In genomic region chr6:146848281-146848680, GRCm38 (mm10) we compare ENCODE assay signal across 26 mouse cellular contexts. TPM values are rescaled to one million over a fixed set of nuclear protein-coding genes. Genes with fewer than 3 reads are reported as not detected.
"Had no signal": no experiment of that assay in that cellular context is flagged by ENCODE, and none has a peak within 500 bp of the region (broad histone marks: within the 10 kb centered on the region; RNA-seq: fewer than 3 reads in every experiment).

No protein-coding gene starts in this region.

- H3K27me3 ChIP-seq: lung, embryonic 15.5 days; midbrain, embryonic 13.5 days; midbrain, embryonic 15.5 days; neural tube, embryonic 12.5 days had no signal

- H3K36me3 ChIP-seq: lung, embryonic 15.5 days; midbrain, embryonic 13.5 days; midbrain, embryonic 15.5 days; neural tube, embryonic 12.5 days had no signal

- H3K4me1 ChIP-seq: midbrain, embryonic 15.5 days; neural tube, embryonic 12.5 days had no signal

- DNase-seq: liver, postnatal 0 days; lung, adult 2 months; lung, postnatal 14 days; lung, postnatal 36 days; retina, postnatal 1 day; right cerebral cortex, adult 18-20 months; spleen, adult 18-20 months; thymus, adult 18-20 months; thymus, postnatal 14 days; thymus, postnatal 36 days had no signal

- H3K9me3 ChIP-seq: lung, embryonic 15.5 days; megakaryocyte, embryonic 14.5 days; midbrain, embryonic 13.5 days; midbrain, embryonic 15.5 days; neural tube, embryonic 12.5 days had no signal

- H3K9ac ChIP-seq: liver, postnatal 0 days; lung, embryonic 15.5 days; midbrain, embryonic 13.5 days; midbrain, embryonic 15.5 days; neural tube, embryonic 12.5 days had no signal

- H3K27ac ChIP-seq: lung, embryonic 15.5 days; macrophage; midbrain, embryonic 13.5 days; midbrain, embryonic 15.5 days; neural tube, embryonic 12.5 days had no signal

- H3K4me3 ChIP-seq: lung, embryonic 15.5 days; megakaryocyte, embryonic 14.5 days; midbrain, embryonic 13.5 days; midbrain, embryonic 15.5 days; neural tube, embryonic 12.5 days had no signal

- H3K4me2 ChIP-seq: lung, embryonic 15.5 days; midbrain, embryonic 11.5 days; midbrain, embryonic 13.5 days; midbrain, embryonic 15.5 days; neural tube, embryonic 12.5 days had no signal

- ATAC-seq: liver, postnatal 0 days; lung, postnatal 0 days; midbrain, embryonic 13.5 days; midbrain, embryonic 15.5 days had no signal

RNA-seq across cellular contexts. Expression of gene Smco2, which starts 1.6 kb away (rescaled TPM):
- total RNA-seq: megakaryocyte progenitor cell, adult 5-6 weeks; midbrain, postnatal 0 days; monocyte, adult 5-6 weeks; neutrophil, adult 5-6 weeks had no signal
- polyA plus RNA-seq: liver, postnatal 0 days; lung, embryonic 15.5 days; lung, postnatal 0 days; macrophage; midbrain, embryonic 11.5 days; midbrain, embryonic 13.5 days; midbrain, embryonic 15.5 days; midbrain, postnatal 0 days; neural tube, embryonic 12.5 days; neural tube, embryonic 14.5 days; stomach, embryonic 14.5 days; stomach, embryonic 16.5 days; thymus, postnatal 0 days had no signal

RNA-seq across cellular contexts. Expression of gene Arntl2, which starts 52.4 kb away (rescaled TPM):
- total RNA-seq: megakaryocyte progenitor cell, adult 5-6 weeks had no signal
